Mouse (Mus musculus) stomach, embryonic 16.5 days (tissue): ENCODE results near the gene Vcam1. TPM values are rescaled to one million over a fixed set of nuclear protein-coding genes. Genes with fewer than 3 reads are reported as not detected.

ENCODE experiments used
- ATAC-seq: fragments of 200-750 bp; cut with Nextera tagmentation; 2 replicates; pipeline ENCODE4 v1.8.0; 2017; ENCODE audit warnings: moderate number of reproducible peaks, moderate TSS enrichment; ENCODE audit not compliant: insufficient read depth, low FRiP score
- H3K27ac ChIP-seq: fragments of 300-500 bp; sonication (generic); 2 replicates; pipeline ENCODE4 v1.5.1; 2014; ENCODE audit warnings: low read length
- H3K27me3 ChIP-seq: fragments of 300-500 bp; sonication (generic); 2 replicates; pipeline ENCODE4 v1.6.1; 2014; ENCODE audit warnings: low read length, control low read depth, mixed read lengths; ENCODE audit not compliant: control insufficient read depth, insufficient read depth
- H3K36me3 ChIP-seq: fragments of 300-500 bp; sonication (generic); 2 replicates; pipeline ENCODE4 v1.6.1; 2014; ENCODE audit warnings: low read length; ENCODE audit not compliant: control insufficient read depth, insufficient read depth
- H3K4me1 ChIP-seq: fragments of 300-500 bp; sonication (generic); 2 replicates; pipeline ENCODE4 v1.6.1; 2014; ENCODE audit warnings: low read length, control low read depth, mixed read lengths; ENCODE audit not compliant: control insufficient read depth, insufficient read depth
- H3K4me2 ChIP-seq: fragments of 300-500 bp; sonication (generic); 2 replicates; pipeline ENCODE4 v1.6.1; 2014; ENCODE audit warnings: low read depth, low read length, mixed read lengths
- H3K4me3 ChIP-seq: fragments of 300-500 bp; sonication (generic); replicated peaks from 2 replicates; pipeline ENCODE4 v1.5.1; 2014; ENCODE audit warnings: mild to moderate bottlenecking, low read length
- H3K9ac ChIP-seq: fragments of 300-500 bp; sonication (generic); 2 replicates; pipeline ENCODE4 v1.6.1; 2014; ENCODE audit warnings: low read length
- H3K9me3 ChIP-seq: fragments of 300-500 bp; sonication (generic); replicated peaks from 2 replicates; pipeline ENCODE4 v1.6.1; 2016; ENCODE audit warnings: low read length, control low read depth; ENCODE audit not compliant: control insufficient read depth
- WGBS: fragments of 180-500 bp; shearing (Covaris S2); extraction: QIAGEN DNeasy Blood & Tissue Kit; methylation state at CpG from one replicate; pipeline ENCODE4 v1.1.7; 2014; 5-methylcytosine and 5-hydroxymethylcytosine counted together
- polyA plus RNA-seq: library from polyadenylated mRNA; unstranded; fragments of >200 nt; fragmentation: Nextera tagmentation; extraction: Ambion mirVana; gene quantifications from 2 replicates; pipeline ENCODE4 v1.2.1, GENCODE M21; 2015

Gene Vcam1
- polyA plus RNA-seq, 1 experiment from 2014 or later: 65.7 TPM

DNA sequence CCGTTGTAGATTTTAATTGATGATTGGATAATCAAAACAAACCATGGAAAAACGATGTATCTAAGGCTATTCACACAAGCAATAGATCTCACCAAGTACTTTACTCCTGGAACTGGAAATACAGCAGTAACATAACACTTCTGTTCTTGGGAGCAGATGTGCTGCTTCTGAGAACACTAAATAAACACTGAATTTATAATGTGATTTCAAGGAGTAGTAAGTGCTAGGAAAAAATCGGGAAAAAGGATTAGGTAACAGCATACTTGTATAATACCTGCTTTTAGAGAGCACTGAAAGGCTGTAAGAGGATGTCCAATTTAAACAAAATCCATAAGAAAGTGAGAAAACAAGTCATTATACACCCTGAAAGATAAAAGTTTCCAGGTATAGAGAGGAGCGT, 43.5 kb downstream of the Vcam1 start:
- 48% methylated on average over 4 of the region's 4 CpGs for WGBS
- peaks cover 6% of the 10 kb centered on the region; the same call in 1 of the 2 replicates for H3K9me3 ChIP-seq
- ATAC-seq: no peak

DNA sequence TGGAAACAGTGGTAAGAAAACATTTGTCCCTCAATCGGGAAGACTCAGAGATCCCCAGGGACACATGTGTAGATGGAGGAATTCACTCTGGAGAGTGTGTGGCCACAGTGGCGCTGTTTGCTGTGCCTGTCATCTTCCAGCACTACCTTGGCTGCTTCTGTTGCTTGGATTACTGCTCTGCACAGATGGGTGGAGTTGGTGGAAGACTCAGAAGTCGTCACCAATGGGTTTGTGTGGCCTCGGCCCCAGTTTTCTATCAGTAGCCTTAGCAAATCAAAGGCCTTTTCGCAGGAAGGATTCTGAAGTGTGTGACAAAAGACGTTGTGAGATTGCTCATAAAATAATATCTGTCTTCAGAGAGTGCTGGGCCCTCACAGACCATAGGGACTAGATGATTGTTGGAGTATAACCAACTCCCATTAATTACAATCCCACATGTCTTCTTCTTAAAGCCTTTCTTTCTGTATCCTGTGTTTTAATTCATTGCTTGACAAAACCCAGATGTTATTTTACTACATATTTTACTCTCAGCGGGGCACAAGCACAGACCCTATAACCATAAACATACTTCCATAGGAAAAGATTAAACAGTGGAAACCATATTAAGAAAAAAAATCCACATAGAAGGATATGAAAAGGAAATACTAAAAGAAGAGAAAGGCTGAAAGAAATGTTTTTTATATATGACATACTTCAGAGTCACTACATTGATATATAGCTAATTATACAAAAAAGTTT, 48.4 kb downstream of the Vcam1 start:
- Histone ChIP-seq H3K4me1 (0 out of 2 replicates have a peak, but pooled peaks cover 3% of the 10 kb centered on the region), H3K9ac (no peak overlapping the region), H3K27me3 (no peaks in the 10 kb centered on the region), H3K9me3 (no peaks in the 10 kb centered on the region), H3K4me2 (0 out of 2 replicates have a peak overlapping the region, but pooled peaks have one; percentile 6), H3K36me3 (no peaks in the 10 kb centered on the region), H3K27ac (peak overlapping the region; percentile 68), H3K4me3 (no peak overlapping the region)
- ATAC-seq: peak; percentile 57; the same call in 1 of the 2 replicates
- WGBS: 41% methylated on average over 7 of the region's 7 CpGs

More for the DNA sequence above, 43.5 kb downstream of the Vcam1 start:
- Histone ChIP-seq H3K27me3 (no peaks in the 10 kb centered on the region), H3K27ac (no peak overlapping the region), H3K36me3 (no peaks in the 10 kb centered on the region), H3K9ac (no peak overlapping the region), H3K4me3 (no peak overlapping the region), H3K4me2 (no peak overlapping the region), H3K4me1 (no peaks in the 10 kb centered on the region)

- Histone ChIP-seq H3K36me3 (no peaks in the 10 kb centered on the region), H3K4me1 (0 out of 2 replicates have a peak, but pooled peaks cover 3% of the 10 kb centered on the region), H3K9me3 (no peaks in the 10 kb centered on the region), H3K27ac (peak overlapping the region; percentile 68), H3K4me3 (no peak overlapping the region), H3K27me3 (no peaks in the 10 kb centered on the region), H3K4me2 (0 out of 2 replicates have a peak overlapping the region, but pooled peaks have one; percentile 6), H3K9ac (no peak overlapping the region)
- WGBS: 23% methylated on average over 8 of the region's 8 CpGs
- peak; percentile 83 for ATAC-seq
Observed at GRCm38 (mm10) chr3:116080166-116080788, 49.2 kb downstream of the Vcam1 start.

- no peaks in the 10 kb centered on the region for H3K9me3 ChIP-seq
- H3K9ac ChIP-seq: no peak overlapping the region
- H3K4me2 ChIP-seq: no peak overlapping the region
- H3K4me1 ChIP-seq: 0 out of 2 replicates have a peak, but pooled peaks cover 3% of the 10 kb centered on the region
- ATAC-seq: no peak
- no peak overlapping the region for H3K4me3 ChIP-seq
- no peaks in the 10 kb centered on the region for H3K36me3 ChIP-seq
- no peak overlapping the region for H3K27ac ChIP-seq
- no peaks in the 10 kb centered on the region for H3K27me3 ChIP-seq
- WGBS: 52% methylated on average over 4 of the region's 4 CpGs
Observed at GRCm38 (mm10) chr3:116078490-116078889, 51.0 kb downstream of the Vcam1 start.

DNA sequence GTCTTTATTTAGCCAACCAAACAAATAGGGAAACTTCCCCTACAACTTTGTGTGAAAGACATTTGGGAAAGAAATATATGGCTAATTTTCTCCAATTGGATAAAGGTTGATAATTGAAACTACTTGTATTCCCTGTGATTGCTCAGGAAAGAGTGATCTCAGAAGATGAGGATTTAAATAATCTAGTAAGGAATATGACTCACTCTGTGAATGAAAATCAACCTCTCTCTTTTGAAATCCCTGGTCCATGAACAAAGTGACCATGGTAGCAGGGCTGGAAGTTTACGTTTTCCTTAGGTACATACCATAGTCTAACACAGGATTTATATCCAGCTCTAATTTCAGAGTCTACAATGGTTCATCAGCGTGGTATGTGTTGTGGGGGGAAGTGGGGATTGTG, 52.7 kb downstream of the Vcam1 start:
- ATAC-seq: no peak
- Histone ChIP-seq H3K4me3 (no peak overlapping the region), H3K27me3 (no peaks in the 10 kb centered on the region), H3K9ac (no peak overlapping the region), H3K27ac (no peak overlapping the region), H3K9me3 (no peaks in the 10 kb centered on the region), H3K4me2 (no peak overlapping the region), H3K36me3 (no peaks in the 10 kb centered on the region), H3K4me1 (0 out of 2 replicates have a peak, but pooled peaks cover 3% of the 10 kb centered on the region)
- 80% methylated on average over 2 of the region's 2 CpGs for WGBS

- no peak for ATAC-seq
- no peak overlapping the region for H3K9ac ChIP-seq
- no peaks in the 10 kb centered on the region for H3K27me3 ChIP-seq
- H3K4me1 ChIP-seq: no peaks in the 10 kb centered on the region
- H3K9me3 ChIP-seq: no peaks in the 10 kb centered on the region
- no peak overlapping the region for H3K4me3 ChIP-seq
- no peaks in the 10 kb centered on the region for H3K36me3 ChIP-seq
- 60% methylated on average over 2 of the region's 2 CpGs for WGBS
- no peak overlapping the region for H3K27ac ChIP-seq
- no peak overlapping the region for H3K4me2 ChIP-seq
Observed at GRCm38 (mm10) chr3:116072584-116072983, 56.9 kb downstream of the Vcam1 start.

- H3K27ac ChIP-seq: no peak overlapping the region
- H3K4me1 ChIP-seq: no peaks in the 10 kb centered on the region
- WGBS: 91% methylated on average over 2 of the region's 2 CpGs
- no peaks in the 10 kb centered on the region for H3K9me3 ChIP-seq
- no peak overlapping the region for H3K4me3 ChIP-seq
- no peaks in the 10 kb centered on the region for H3K27me3 ChIP-seq
- no peak overlapping the region for H3K9ac ChIP-seq
- no peak for ATAC-seq
- H3K36me3 ChIP-seq: no peaks in the 10 kb centered on the region
- no peak overlapping the region for H3K4me2 ChIP-seq
Observed at GRCm38 (mm10) chr3:116062141-116062540, 67.3 kb downstream of the Vcam1 start.

DNA sequence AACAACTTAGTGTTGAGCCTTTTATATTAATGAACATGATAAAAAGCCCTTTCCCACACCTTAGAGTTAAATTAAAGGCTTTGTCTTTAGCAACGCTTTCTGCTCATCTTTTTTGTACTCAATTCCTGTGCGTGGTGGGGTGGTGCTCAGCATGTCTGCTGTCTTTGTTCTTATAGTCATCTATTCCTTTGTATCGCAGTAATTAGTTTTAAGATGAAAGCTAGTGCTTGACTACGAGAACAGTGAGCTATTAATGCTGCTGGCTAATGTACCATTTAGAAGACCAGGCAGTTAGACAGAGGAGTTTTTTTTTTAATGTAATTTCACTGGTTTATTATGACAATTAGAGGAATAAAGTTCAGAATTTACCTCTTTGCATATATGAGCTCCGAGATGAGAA, 69.2 kb downstream of the Vcam1 start:
- no peak overlapping the region for H3K4me2 ChIP-seq
- no peak for ATAC-seq
- no peaks in the 10 kb centered on the region for H3K27me3 ChIP-seq
- H3K9me3 ChIP-seq: no peaks in the 10 kb centered on the region
- no peaks in the 10 kb centered on the region for H3K36me3 ChIP-seq
- H3K27ac ChIP-seq: no peak overlapping the region
- WGBS: 78% methylated on average over 5 of the region's 5 CpGs
- H3K4me1 ChIP-seq: no peaks in the 10 kb centered on the region
- no peak overlapping the region for H3K4me3 ChIP-seq
- H3K9ac ChIP-seq: no peak overlapping the region
